Mouse (Mus musculus): Measurements from ENCODE around the gene Zfp169. TPM values are rescaled to one million over a fixed set of nuclear protein-coding genes. Genes with fewer than 3 reads are reported as not detected.

Zfp169 gene
- polyA plus RNA-seq (2016; fragmentation: Nextera tagmentation; extraction: Ambion mirVana) = 4.4 and 4.9 TPM in 2 replicates

DNA sequence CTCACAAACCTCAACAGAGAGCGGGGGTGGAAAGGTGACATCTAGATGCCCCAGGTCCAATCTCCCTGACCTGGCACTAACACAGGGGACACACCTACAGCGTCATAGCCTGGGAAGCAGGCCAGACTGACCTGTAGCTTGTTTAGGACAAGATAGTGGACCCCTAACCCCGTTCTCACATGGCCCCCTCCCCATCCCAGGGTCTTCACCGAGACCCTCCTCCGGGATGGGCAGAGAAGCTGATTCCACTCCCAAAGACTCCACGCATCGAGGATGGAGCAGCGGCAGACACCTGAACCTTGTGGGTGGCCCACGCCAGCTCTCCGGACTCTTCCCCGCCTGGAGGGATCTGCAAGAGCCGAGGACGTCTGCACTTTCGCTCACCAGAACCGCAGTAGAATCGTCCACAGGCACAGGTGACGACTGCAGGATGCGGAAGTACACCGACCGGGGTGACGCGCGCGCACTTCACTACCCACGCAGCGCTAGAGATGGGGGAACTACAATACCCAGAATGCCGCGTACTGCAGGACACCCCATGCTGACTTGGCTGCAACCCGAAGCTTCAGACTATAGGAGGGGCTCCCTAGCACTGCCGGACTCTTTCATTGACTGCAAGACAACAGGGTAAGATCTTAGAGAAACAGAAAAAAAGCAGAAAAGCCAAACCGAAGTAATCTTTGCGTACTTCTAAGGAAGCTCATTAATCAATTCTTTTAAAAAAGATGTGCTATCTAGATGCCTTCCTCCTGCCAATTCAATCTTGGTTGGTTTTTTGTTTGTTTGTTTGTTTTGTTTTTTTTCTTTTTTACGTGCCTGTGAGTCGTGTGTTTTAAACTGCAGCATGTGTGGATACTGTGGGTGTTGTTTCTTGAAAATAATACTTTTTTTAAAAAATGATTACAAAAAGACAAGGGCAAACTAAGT lies at the start of gene Zfp169, which contains the start of gene A830005F24Rik:
Zfp169 (minus strand) TSS at position 449 of the 927 bp plus-strand sequence.
A830005F24Rik (plus strand) TSS at position 568 of the 927 bp plus-strand sequence.
- peaks cover 19% of the 10 kb centered on the region for H3K4me1 ChIP-seq (replicated peaks)
- 3% methylated on average over 34 of the region's 34 CpGs for WGBS
- no peaks in the 10 kb centered on the region for H3K27me3 ChIP-seq (ENCODE audit: insufficient read depth, poor library complexity, severe bottlenecking)
- H3K4me3 ChIP-seq = peak within 1 kb of the TSS; percentile 75
- no peaks in the 10 kb centered on the region for H3K36me3 ChIP-seq
- peak; percentile 82 for DNase-seq (ENCODE audit: low spot score)
- H3K9me3 ChIP-seq = no peaks in the 10 kb centered on the region
- peak within 1 kb of the TSS; percentile 87 for H3K27ac ChIP-seq

DNA sequence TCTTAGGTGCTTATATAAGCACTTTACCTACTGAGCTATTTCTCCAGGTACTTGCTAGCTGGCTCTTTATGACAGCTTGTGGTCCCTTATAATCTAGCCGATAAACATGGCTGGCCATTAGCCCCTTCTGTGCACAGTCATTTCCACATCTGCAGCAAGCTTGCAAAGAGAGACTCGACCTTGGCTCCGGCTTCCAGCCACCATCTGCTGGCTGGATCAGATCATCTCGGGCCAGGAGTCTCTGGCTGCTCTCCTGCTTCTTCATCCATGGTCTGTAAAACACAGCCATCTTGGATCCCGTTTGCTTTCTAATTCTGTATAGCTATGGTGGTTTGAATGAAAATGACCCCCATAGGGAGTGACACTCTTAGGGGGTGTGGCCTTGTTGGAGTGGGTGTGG lies 49.1 kb upstream of the Zfp169 start:
- Histone ChIP-seq H3K27ac (no peak overlapping the region), H3K4me1 (replicated peaks) (peaks cover 11% of the 10 kb centered on the region), H3K27me3 (ENCODE audit: insufficient read depth, poor library complexity, severe bottlenecking) (no peaks in the 10 kb centered on the region), H3K4me3 (no peak overlapping the region), H3K9me3 (no peaks in the 10 kb centered on the region), H3K36me3 (no peaks in the 10 kb centered on the region)
- no peak for DNase-seq (ENCODE audit: low spot score)
- 89% methylated on average over 5 of the region's 5 CpGs for WGBS

DNA sequence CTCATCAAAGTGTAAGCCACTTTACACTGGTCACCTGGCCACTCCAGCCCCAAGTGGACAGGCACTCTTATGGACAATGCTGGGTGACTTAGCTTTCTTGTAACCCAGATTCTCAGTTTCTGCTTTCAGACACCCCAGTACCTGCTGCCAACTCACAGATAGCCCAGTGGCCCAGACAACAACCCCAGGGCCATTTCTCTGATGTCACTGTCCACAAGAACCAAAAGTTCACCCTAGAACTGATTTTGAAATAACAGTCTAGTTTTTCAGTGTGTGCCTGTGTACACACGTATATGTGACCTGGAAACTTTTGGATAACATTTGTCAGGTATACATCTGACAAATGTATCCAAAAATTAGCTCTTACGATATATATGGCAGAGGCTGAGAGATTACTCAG lies 48.2 kb upstream of the Zfp169 start:
- H3K36me3 ChIP-seq = no peaks in the 10 kb centered on the region
- 88% methylated on average over 2 of the region's 2 CpGs for WGBS

DNA sequence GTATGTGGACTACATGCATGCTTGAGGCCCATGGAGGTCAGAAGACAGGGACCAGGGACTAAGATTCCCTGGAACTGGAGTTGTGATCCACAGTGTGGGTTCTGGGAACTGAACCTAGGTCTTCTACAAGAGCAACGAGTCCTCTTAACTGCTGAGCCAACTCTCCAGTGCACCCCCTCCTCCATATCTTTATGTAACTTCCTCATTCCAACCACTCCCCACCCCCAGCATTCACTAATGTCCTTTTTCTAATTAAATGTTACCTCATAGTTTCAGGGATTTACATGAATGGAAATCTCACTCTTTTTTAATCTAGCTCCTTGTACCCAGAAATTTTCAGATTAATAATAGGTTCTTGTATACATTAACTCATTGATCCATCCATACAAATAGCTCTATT lies 42.7 kb upstream of the Zfp169 start:
- Histone ChIP-seq H3K27ac (no peak overlapping the region), H3K27me3 (ENCODE audit: insufficient read depth, poor library complexity, severe bottlenecking) (no peaks in the 10 kb centered on the region), H3K9me3 (no peaks in the 10 kb centered on the region), H3K4me1 (replicated peaks) (no peaks in the 10 kb centered on the region), H3K4me3 (no peak overlapping the region), H3K36me3 (no peaks in the 10 kb centered on the region)
- WGBS = 83% methylated on average over 1 of the region's 1 CpGs
- no peak for DNase-seq (ENCODE audit: low spot score)

More for the DNA sequence above, 48.2 kb upstream of the Zfp169 start:
- Histone ChIP-seq H3K27ac (no peak overlapping the region), H3K27me3 (ENCODE audit: insufficient read depth, poor library complexity, severe bottlenecking) (no peaks in the 10 kb centered on the region), H3K4me3 (no peak overlapping the region), H3K9me3 (no peaks in the 10 kb centered on the region), H3K4me1 (replicated peaks) (peaks cover 10% of the 10 kb centered on the region)
- DNase-seq (ENCODE audit: low spot score) = no peak

DNA sequence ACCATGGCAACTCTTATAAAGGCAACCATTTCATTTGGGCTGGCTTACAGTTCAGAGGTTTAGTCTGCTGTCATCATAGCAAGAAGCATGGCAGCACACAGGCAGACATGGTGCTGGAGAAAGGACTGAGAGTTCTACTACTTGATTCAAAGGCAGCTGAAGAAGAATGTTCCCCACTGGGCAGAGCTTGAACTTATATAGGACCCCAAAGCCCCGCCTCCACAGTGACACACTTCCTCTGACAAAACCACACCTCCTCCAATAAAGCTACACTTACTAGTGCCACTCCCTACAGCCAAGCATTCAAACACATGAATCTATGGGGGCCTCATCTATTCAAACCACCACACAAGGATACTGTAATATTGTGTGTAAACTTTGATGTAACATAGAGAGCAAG lies 41.3 kb upstream of the Zfp169 start:
- no peaks in the 10 kb centered on the region for H3K4me1 ChIP-seq (replicated peaks)
- no peak for DNase-seq (ENCODE audit: low spot score)
- no peak overlapping the region for H3K4me3 ChIP-seq
- no peaks in the 10 kb centered on the region for H3K27me3 ChIP-seq (ENCODE audit: insufficient read depth, poor library complexity, severe bottlenecking)
- no peaks in the 10 kb centered on the region for H3K9me3 ChIP-seq
- H3K36me3 ChIP-seq = no peaks in the 10 kb centered on the region
- 78% methylated on average over 1 of the region's 1 CpGs for WGBS
- no peak overlapping the region for H3K27ac ChIP-seq

DNA sequence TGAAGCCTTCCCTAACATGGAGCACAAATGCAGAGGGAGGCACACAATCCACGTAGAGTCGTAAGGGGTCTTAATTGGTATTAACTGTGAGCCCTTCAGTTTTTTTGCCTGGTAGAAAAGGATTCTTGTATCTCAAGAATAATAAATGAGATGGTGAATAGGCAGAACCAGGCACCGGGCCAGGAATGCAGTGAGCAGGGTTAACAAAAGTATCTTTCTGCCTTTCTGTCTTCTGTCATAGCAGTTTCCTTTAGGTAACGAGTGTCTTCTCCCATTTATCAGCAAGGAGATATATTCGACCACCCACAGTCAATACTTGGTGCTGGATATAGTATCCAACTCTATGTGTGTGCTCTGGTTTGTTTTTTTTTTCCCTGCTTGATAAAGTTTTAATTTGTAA lies 40.3 kb upstream of the Zfp169 start:
- no peak overlapping the region for H3K4me3 ChIP-seq
- 89% methylated on average over 5 of the region's 5 CpGs for WGBS
- no peak overlapping the region for H3K27ac ChIP-seq
- no peak for DNase-seq (ENCODE audit: low spot score)
- no peaks in the 10 kb centered on the region for H3K4me1 ChIP-seq (replicated peaks)
- no peaks in the 10 kb centered on the region for H3K27me3 ChIP-seq (ENCODE audit: insufficient read depth, poor library complexity, severe bottlenecking)
- H3K36me3 ChIP-seq = no peaks in the 10 kb centered on the region
- H3K9me3 ChIP-seq = no peaks in the 10 kb centered on the region

DNA sequence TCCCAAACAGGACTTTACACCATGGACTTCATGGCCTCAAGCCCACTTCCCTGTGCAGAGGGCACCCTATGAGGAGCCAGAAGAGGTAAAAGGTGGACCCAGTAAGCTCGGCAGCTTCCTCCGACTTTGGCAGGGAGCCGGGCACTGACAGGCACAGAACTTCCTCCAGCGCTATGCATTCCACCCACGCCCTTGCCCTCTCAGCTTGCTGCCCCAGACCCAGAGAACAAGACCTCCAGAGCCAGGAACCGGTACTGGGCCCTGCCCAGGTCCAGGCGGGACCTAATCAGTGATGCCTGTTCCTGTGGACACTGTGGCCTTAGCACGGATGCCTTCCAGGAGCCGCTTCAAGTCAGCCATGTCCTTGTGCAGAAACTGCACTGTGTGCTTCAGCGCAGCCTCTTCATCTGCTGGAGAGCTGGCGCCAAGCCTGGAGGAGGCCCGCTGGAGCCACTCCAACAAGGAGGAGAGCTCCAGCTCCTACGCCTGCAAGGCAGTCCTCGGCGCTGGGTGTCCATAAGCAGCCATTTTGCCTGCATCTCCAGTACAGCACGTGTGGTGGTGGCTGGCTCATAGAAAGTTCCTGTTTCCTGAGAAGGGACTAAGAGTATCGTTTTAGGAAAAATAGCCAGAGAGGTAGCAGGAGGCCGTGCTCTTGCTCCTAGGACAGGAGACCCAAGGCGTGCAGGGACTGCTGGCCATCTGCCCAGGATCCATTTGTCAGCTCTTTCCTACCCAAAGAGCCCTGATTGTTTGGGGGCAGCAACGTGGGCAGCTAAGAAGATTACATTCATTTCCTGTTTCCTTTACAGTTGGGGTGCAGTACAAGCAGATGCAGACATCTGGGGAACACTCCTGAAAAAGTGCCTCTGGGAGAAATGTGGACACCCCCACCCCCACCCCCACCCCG lies 39.2 kb upstream of the Zfp169 start:
- WGBS = 88% methylated on average over 21 of the region's 21 CpGs
- no peak overlapping the region for H3K27ac ChIP-seq

DNA sequence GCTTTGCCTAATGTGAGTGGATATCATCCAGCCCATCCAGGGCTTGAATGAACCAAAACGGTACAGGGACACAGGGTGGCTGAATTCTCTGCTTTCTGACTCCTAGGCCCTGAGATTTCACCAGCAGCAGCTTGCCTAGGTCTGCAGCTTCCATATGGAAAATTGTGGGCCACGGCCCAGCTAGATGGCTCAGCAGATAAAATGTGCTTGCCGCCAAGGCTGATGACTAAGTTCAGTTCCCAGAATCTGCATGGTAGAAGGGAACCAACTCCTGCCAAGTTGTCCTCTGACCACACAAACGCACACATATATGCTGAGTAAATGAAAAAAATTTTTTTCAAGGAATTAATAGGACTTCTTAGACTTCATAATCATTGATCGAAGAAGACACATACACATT lies 35.0 kb upstream of the Zfp169 start:
- Histone ChIP-seq H3K27ac (no peak overlapping the region), H3K36me3 (no peaks in the 10 kb centered on the region)
- WGBS = 94% methylated on average over 5 of the region's 5 CpGs

More for the DNA sequence above, 39.2 kb upstream of the Zfp169 start:
- 0 out of 2 replicates have a peak, but pooled peaks cover 4% of the 10 kb centered on the region for H3K27me3 ChIP-seq (ENCODE audit: insufficient read depth, poor library complexity, severe bottlenecking)
- DNase-seq (ENCODE audit: low spot score) = no peak
- no peaks in the 10 kb centered on the region for H3K4me1 ChIP-seq (replicated peaks)
- H3K4me3 ChIP-seq = no peak overlapping the region
- no peaks in the 10 kb centered on the region for H3K36me3 ChIP-seq
- H3K9me3 ChIP-seq = no peaks in the 10 kb centered on the region

DNA sequence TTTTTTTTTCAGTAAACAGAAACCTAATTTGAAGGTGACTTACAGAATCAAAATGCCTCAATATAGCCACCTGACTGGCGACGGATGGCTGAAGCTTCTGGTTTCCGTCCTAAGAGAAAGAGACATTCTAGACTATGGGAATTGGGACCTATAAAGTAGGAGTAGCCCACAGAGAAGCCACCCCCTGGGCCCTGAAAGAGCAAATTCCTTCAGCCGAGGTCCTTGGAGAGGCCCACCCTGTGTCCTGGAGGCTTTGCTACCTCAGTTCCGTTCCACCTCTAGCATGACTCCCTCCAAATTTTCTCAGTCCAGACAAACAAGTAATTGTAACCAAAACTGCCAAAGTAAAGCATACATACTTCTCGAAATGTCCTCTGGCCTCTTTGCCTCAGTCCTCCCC lies 34.4 kb upstream of the Zfp169 start:
- Histone ChIP-seq H3K9me3 (no peaks in the 10 kb centered on the region), H3K36me3 (no peaks in the 10 kb centered on the region), H3K27me3 (ENCODE audit: insufficient read depth, poor library complexity, severe bottlenecking) (0 out of 2 replicates have a peak, but pooled peaks cover 4% of the 10 kb centered on the region), H3K27ac (no peak overlapping the region), H3K4me1 (replicated peaks) (peaks cover 29% of the 10 kb centered on the region), H3K4me3 (no peak overlapping the region)
- no peak for DNase-seq (ENCODE audit: low spot score)
- WGBS = 93% methylated on average over 6 of the region's 6 CpGs

More for the DNA sequence above, 35.0 kb upstream of the Zfp169 start:
- 0 out of 2 replicates have a peak, but pooled peaks cover 4% of the 10 kb centered on the region for H3K27me3 ChIP-seq (ENCODE audit: insufficient read depth, poor library complexity, severe bottlenecking)
- H3K9me3 ChIP-seq = no peaks in the 10 kb centered on the region
- H3K4me1 ChIP-seq (replicated peaks) = peaks cover 26% of the 10 kb centered on the region
- DNase-seq (ENCODE audit: low spot score) = no peak
- H3K4me3 ChIP-seq = no peak overlapping the region

DNA sequence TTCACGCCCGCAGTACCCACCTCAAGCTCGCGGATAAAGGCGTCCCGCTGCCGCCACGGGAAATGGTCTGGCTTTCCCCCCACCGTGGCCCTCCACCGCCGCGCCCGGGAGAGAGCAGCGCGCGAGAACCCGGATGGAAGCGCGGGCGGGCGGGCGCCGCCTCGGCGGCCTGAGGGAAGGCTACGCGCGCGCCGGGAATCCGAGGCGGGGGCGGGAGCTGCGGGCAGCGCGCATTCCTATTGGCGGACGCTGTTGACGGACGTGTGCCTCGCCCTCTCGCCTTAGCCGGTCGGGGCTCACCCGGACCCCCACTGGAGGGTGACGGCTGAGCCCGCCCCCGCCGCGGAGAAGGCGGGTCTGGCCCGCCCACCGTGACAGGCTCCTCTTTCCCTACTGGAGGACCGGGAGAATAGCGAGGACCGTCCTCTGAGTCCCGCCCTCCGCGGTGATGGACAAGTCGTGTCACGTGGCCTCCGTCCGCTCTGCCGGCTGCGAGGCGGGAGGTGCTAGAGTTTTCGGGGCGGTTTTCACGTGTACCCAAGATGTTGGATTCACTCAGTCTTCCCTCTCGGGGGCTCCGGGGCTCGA lies 33.2 kb upstream of the Zfp169 start:
- DNase-seq (ENCODE audit: low spot score) = peak; percentile 100
- under 1% methylated on average over 72 of the region's 72 CpGs for WGBS
- H3K27me3 ChIP-seq (ENCODE audit: insufficient read depth, poor library complexity, severe bottlenecking) = 0 out of 2 replicates have a peak, but pooled peaks cover 4% of the 10 kb centered on the region
- H3K9me3 ChIP-seq = no peaks in the 10 kb centered on the region
- H3K36me3 ChIP-seq = no peaks in the 10 kb centered on the region
- H3K4me3 ChIP-seq = peak overlapping the region; percentile 88
- peaks cover 34% of the 10 kb centered on the region for H3K4me1 ChIP-seq (replicated peaks)
- peak overlapping the region; percentile 100 for H3K27ac ChIP-seq

DNA sequence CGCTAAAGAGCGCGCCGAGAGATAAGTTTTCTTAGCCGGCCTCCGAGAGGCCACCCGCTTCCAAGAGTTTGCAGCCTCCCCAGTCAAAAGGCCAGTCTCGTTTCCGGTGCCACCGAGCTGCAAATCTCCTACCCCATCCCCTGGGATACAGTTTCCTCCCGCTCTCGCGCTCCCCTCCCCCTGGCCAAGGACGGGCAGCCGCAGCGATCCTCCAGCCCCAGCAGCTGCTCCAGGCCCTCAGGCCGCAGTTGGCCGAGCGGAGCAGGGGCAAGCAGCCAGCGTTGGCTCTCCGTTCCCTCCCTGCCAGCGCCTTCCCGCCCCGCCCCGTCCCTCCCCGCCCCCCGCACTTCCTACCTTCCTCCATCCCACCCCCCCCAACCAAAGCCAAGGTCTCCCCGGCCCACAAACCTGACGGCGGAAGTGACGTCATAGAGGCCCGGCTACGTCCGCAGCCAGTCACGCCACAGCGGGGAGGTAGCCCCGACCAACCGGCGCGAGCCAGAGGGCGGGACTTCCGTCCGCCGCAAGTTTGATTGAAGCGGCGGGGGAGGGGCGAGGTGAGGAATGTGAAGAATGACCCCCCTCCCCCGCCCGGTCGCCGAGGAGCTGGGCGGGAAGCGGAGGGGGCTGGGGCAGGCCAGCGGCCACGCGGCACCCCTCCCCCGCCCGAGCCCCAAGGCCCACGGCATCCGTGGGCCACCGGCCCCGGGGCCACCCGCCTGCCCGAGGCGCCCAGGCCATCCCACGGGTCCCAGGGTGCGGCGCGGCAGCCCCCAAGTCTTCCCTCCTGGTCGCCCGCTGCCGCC lies 32.4 kb upstream of the Zfp169 start:
- Histone ChIP-seq H3K27me3 (ENCODE audit: insufficient read depth, poor library complexity, severe bottlenecking) (0 out of 2 replicates have a peak, but pooled peaks cover 4% of the 10 kb centered on the region), H3K4me1 (replicated peaks) (peaks cover 36% of the 10 kb centered on the region), H3K4me3 (peak overlapping the region; percentile 88), H3K27ac (peak overlapping the region; percentile 100), H3K36me3 (no peaks in the 10 kb centered on the region), H3K9me3 (no peaks in the 10 kb centered on the region)
- DNase-seq (ENCODE audit: low spot score) = peak; percentile 98
- WGBS = under 1% methylated on average over 67 of the region's 72 CpGs
